ENCODE assay signal across 25 mouse cellular contexts in the genomic region with DNA sequence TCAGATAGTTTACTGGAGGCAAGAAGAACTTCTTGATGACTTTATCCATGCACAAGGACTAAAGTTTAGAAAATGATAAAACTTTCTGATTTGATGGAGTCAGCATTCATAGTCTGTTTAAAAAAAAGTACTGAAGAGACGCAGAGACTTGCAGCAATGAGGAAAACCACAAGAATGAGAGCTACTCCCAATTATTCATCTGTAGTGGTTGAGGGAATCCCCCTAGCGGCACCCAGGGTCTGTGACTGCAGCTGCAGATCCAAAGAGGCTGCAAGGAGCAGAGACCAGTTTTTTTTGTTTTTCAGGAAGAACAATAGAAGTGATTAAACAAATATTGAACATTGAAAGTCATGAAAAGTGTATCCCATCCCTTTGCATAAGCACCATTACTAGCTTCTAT. TPM values are rescaled to one million over a fixed set of nuclear protein-coding genes. Genes with fewer than 3 reads are reported as not detected.
DNase-seq lines count a peak whose midpoint lies in the region; ATAC-seq and TF ChIP-seq lines count a peak whose summit lies in the region.
"Had no signal": no experiment of that assay in that cellular context is flagged by ENCODE, and none has a peak within 500 bp of the region (broad histone marks: within the 10 kb centered on the region; RNA-seq: fewer than 3 reads in every experiment).

No protein-coding gene starts in this region.

- no peak for ATAC-seq in stomach, postnatal 0 days (ENCODE audit: low FRiP score, low TSS enrichment)
- ATAC-seq: CD4-positive, CD25-positive, alpha-beta regulatory T cell, adult 4 months had no signal

- no peaks in the 10 kb centered on the region for H3K9me3 ChIP-seq in CH12.LX (replicated peaks; ENCODE audit: low read length)
- no peaks in the 10 kb centered on the region for H3K9me3 ChIP-seq in stomach, postnatal 0 days (ENCODE audit: control insufficient read depth, low read length)
- H3K9me3 ChIP-seq: forebrain, embryonic 12.5 days; hindbrain, embryonic 12.5 days; liver, embryonic 13.5 days; neural tube, embryonic 13.5 days had no signal

- H3K27me3 ChIP-seq in CH12.LX (replicated peaks): peaks cover 20% of the 10 kb centered on the region
- H3K27me3 ChIP-seq in stomach, postnatal 0 days (ENCODE audit: control insufficient read depth, insufficient read depth, low read length): no peaks in the 10 kb centered on the region
- H3K27me3 ChIP-seq: forebrain, embryonic 12.5 days; neural tube, embryonic 13.5 days had no signal

- TF ChIP-seq RAD21 in CH12.LX (IDR thresholded peaks at IDR 0.05; ENCODE audit: low read depth, low read length): peak; percentile 24

- peak; percentile 26 for DNase-seq in kidney, postnatal 10 days
- DNase-seq in kidney, postnatal 36 days: no peak
- DNase-seq in CH12.LX (ENCODE audit: extremely low read depth) (peak; percentile 86), R1 (ENCODE audit: low read depth, low spot score) (peak; percentile 3)
- DNase-seq in stomach, postnatal 0 days (ENCODE audit: low spot score): no peak
- no peak for DNase-seq in spleen, postnatal 36 days (ENCODE audit: low spot score in 2 of 2)
- no peak for DNase-seq in urinary bladder, postnatal 4 days (ENCODE audit: low spot score in 2 of 2)
- DNase-seq: adrenal gland, postnatal 25 days; cerebellum, adult 9-10 months; gastrocnemius, adult 2 months; kidney, adult 18-20 months; kidney, postnatal 14 days; liver, embryonic 13.5 days; lung, embryonic 14.5 days; midbrain, embryonic 14.5 days; retina, postnatal 1 day; right cerebral cortex, postnatal 25 days; thymus, postnatal 36 days had no signal

- no peaks in the 10 kb centered on the region for H3K79me2 ChIP-seq in CH12.LX (replicated peaks; ENCODE audit: control insufficient read depth, extremely low read depth, insufficient read depth, poor library complexity, severe bottlenecking)

- TF ChIP-seq POLR2A in CH12.LX (IDR thresholded peaks at IDR 0.05; ENCODE audit: low read depth, low read length): no peak

- no peaks in the 10 kb centered on the region for H3K36me3 ChIP-seq in CH12.LX (replicated peaks in 1 of 2; ENCODE audit: control insufficient read depth in 1 of 2, insufficient read depth in 1 of 2, low read length in 1 of 2)
- H3K36me3 ChIP-seq in stomach, postnatal 0 days (ENCODE audit: control insufficient read depth, insufficient read depth, low read length): no peaks in the 10 kb centered on the region
- H3K36me3 ChIP-seq: forebrain, embryonic 12.5 days; hindbrain, embryonic 12.5 days; liver, embryonic 13.5 days; neural tube, embryonic 13.5 days had no signal

- 41% methylated on average over 2 of the region's 2 CpGs for WGBS in stomach, postnatal 0 days

- peak; percentile 22 to 61 for TF ChIP-seq CTCF in CH12.LX (conservative IDR thresholded peaks at IDR 0.05 in 1 of 2, IDR thresholded peaks at IDR 0.05 in 1 of 2; ENCODE audit: low read depth in 2 of 2, low read length in 2 of 2)
- peak; percentile 35 for TF ChIP-seq CTCF in stomach, postnatal 0 days (IDR thresholded peaks at IDR 0.05; ENCODE audit: low read depth)

- H3K4me2 ChIP-seq in CH12.LX (ENCODE audit: insufficient read depth, low read depth, poor library complexity, severe bottlenecking): no peak overlapping the region
- no peak overlapping the region for H3K4me2 ChIP-seq in stomach, postnatal 0 days (replicated peaks; ENCODE audit: low read depth)
- H3K4me2 ChIP-seq: forebrain, embryonic 12.5 days; hindbrain, embryonic 12.5 days; liver, embryonic 13.5 days; lung, embryonic 14.5 days; neural tube, embryonic 13.5 days had no signal

- peak; percentile 86 for TF ChIP-seq EP300 in CH12.LX (IDR thresholded peaks at IDR 0.05; ENCODE audit: low read length)
- no peak for TF ChIP-seq EP300 in stomach, postnatal 0 days (optimal IDR thresholded peaks at IDR 0.05)

- H3K9ac ChIP-seq in CH12.LX (ENCODE audit: insufficient read depth, low read depth): no peak overlapping the region
- H3K9ac ChIP-seq in stomach, postnatal 0 days (ENCODE audit: low read length): no peak overlapping the region
- H3K9ac ChIP-seq: forebrain, embryonic 12.5 days; hindbrain, embryonic 12.5 days; liver, embryonic 13.5 days; lung, embryonic 14.5 days; neural tube, embryonic 13.5 days had no signal

- H3K4me3 ChIP-seq in CH12.LX (replicated peaks in 1 of 3; ENCODE audit: low read depth in 2 of 3, low read length in 2 of 3, poor library complexity in 1 of 3): no peak overlapping the region
- H3K4me3 ChIP-seq in stomach, postnatal 0 days (ENCODE audit: low read depth, low read length): no peak overlapping the region
- H3K4me3 ChIP-seq: erythroblast, embryonic 14.5 days; forebrain, embryonic 12.5 days; gastrocnemius, adult 2 months; hindbrain, embryonic 12.5 days; liver, embryonic 13.5 days; neural tube, embryonic 13.5 days had no signal

- in situ Hi-C loops in CH12.LX (cut with MboI; ENCODE audit: low pct_ligation_motif_present, low pct_unique_long_range_greater_than_20kb, low sequenced_read_pairs): no loop called here

- dilution Hi-C loops in CH12.LX (cut with MboI; ENCODE audit: extremely low pct_ligation_motif_present, extremely low pct_unique_long_range_greater_than_20kb, low sequenced_read_pairs): no loop called here

- H3K27ac ChIP-seq in CH12.LX (ENCODE audit: insufficient read depth, low read depth): no peak overlapping the region
- no peak overlapping the region for H3K27ac ChIP-seq in stomach, postnatal 0 days (replicated peaks)
- H3K27ac ChIP-seq: forebrain, embryonic 12.5 days; gastrocnemius, adult 2 months; hindbrain, embryonic 12.5 days; liver, embryonic 13.5 days; neural tube, embryonic 13.5 days had no signal

- H3K4me1 ChIP-seq in CH12.LX (ENCODE audit: control insufficient read depth in 1 of 2, insufficient read depth in 2 of 2): peaks cover 3 to 43% of the 10 kb centered on the region in 2 experiments; a peak in 3 of 4 replicates
- H3K4me1 ChIP-seq in stomach, postnatal 0 days (replicated peaks; ENCODE audit: control insufficient read depth, insufficient read depth): no peaks in the 10 kb centered on the region
- H3K4me1 ChIP-seq: liver, embryonic 13.5 days had no signal

TF ChIP-seq in CH12.LX, 34 proteins besides CTCF, POLR2A, EP300 and RAD21:
- TF ChIP-seq KAT2A (IDR thresholded peaks at IDR 0.05; ENCODE audit: insufficient replicate concordance, low read length) (no peak), MEF2A (IDR thresholded peaks at IDR 0.05; ENCODE audit: borderline replicate concordance, low read depth, low read length) (peak; percentile 64), ZKSCAN1 (IDR thresholded peaks at IDR 0.05; ENCODE audit: borderline replicate concordance, low read depth, low read length) (no peak), NRF1 (IDR thresholded peaks at IDR 0.05; ENCODE audit: low read depth, low read length) (no peak), POLR2AphosphoS2 (IDR thresholded peaks at IDR 0.05; ENCODE audit: low read depth, low read length) (no peak), MXI1 (IDR thresholded peaks at IDR 0.05; ENCODE audit: low read depth, low read length) (no peak), TBP (conservative IDR thresholded peaks at IDR 0.05; ENCODE audit: low read depth, low read length) (no peak), ZMIZ1 (IDR thresholded peaks at IDR 0.05; ENCODE audit: low read depth, low read length) (no peak), RCOR1 (conservative IDR thresholded peaks at IDR 0.05; ENCODE audit: low read depth, low read length) (no peak), CHD2 (IDR thresholded peaks at IDR 0.05; ENCODE audit: low read length) (peak; percentile 34; the same call in 1 of the 2 replicates), BHLHE40 (IDR thresholded peaks at IDR 0.05; ENCODE audit: low read depth, low read length) (peak; percentile 48), ETS1 (conservative IDR thresholded peaks at IDR 0.05; ENCODE audit: low read depth, low read length) (no peak), MYC (IDR thresholded peaks at IDR 0.05; ENCODE audit: low read depth, low read length) (0 out of 2 replicates have a peak, but pooled peaks have one; percentile 15), MAX (IDR thresholded peaks at IDR 0.05; ENCODE audit: low read length) (no peak), JUND (conservative IDR thresholded peaks at IDR 0.05; ENCODE audit: low read depth, low read length) (peak; percentile 55; the same call in 1 of the 2 replicates), TCF12 (IDR thresholded peaks at IDR 0.05; ENCODE audit: low read depth, low read length) (peak; percentile 78), PAX5 (IDR thresholded peaks at IDR 0.05; ENCODE audit: low read length) (no peak), USF1 (IDR thresholded peaks at IDR 0.05; ENCODE audit: low read depth, low read length) (no peak), E2F4 (IDR thresholded peaks at IDR 0.05; ENCODE audit: insufficient replicate concordance, low read depth, low read length) (no peak), MAFK (IDR thresholded peaks at IDR 0.05; ENCODE audit: insufficient replicate concordance, low read length) (peak; percentile 91), CHD1 (IDR thresholded peaks at IDR 0.05; ENCODE audit: low read depth, low read length) (no peak), ZC3H11A (IDR thresholded peaks at IDR 0.05; ENCODE audit: low read depth, low read length) (no peak), JUN (IDR thresholded peaks at IDR 0.05; ENCODE audit: insufficient read depth, low read depth, low read length) (peak; percentile 17; the same call in 1 of the 2 replicates), HCFC1 (IDR thresholded peaks at IDR 0.05; ENCODE audit: low read depth, low read length) (no peak), IRF4 (IDR thresholded peaks at IDR 0.05; ENCODE audit: low read depth, low read length) (peak; percentile 67), USF2 (conservative IDR thresholded peaks at IDR 0.05; ENCODE audit: low read depth, low read length) (no peak), MAZ (IDR thresholded peaks at IDR 0.05; ENCODE audit: low read depth, low read length) (no peak), UBTF (IDR thresholded peaks at IDR 0.05; ENCODE audit: low read depth, low read length) (no peak), ELF1 (IDR thresholded peaks at IDR 0.05; ENCODE audit: low read depth, low read length) (0 out of 2 replicates have a peak, but pooled peaks have one; percentile 12), SMC3 (IDR thresholded peaks at IDR 0.05; ENCODE audit: low read depth, low read length) (no peak), NELFE (IDR thresholded peaks at IDR 0.05; ENCODE audit: low read depth, low read length) (no peak), GABPA (IDR thresholded peaks at IDR 0.05; ENCODE audit: insufficient replicate concordance, low read depth, low read length) (no peak), ZNF384 (IDR thresholded peaks at IDR 0.05; ENCODE audit: low read depth, low read length) (peak; percentile 92), SIN3A (IDR thresholded peaks at IDR 0.05; ENCODE audit: low read length) (no peak)

RNA-seq across cellular contexts. Expression of gene Col8a1, which starts 4.0 kb away (rescaled TPM):
- total RNA-seq in CH12.LX (2012; rRNA removed) (not detected in 2 replicates), CH12.LX (2014; rRNA removed) (not detected in 2 replicates)
- polyA plus RNA-seq in CH12.LX (2012; ENCODE audit: insufficient read length, low read depth): not detected in 2 replicates
- 25.5 and 36.8 TPM in 2 replicates for polyA plus RNA-seq in stomach, postnatal 0 days (2015; fragmentation: Nextera tagmentation; extraction: Ambion mirVana)
- total RNA-seq: granulocyte monocyte progenitor cell, adult 5-6 weeks; megakaryocyte, adult 5-6 weeks had no signal
- polyA plus RNA-seq: CD4-positive, CD25-positive, alpha-beta regulatory T cell, adult 4 months; erythroblast, embryonic 14.5 days had no signal

Comparison
In these comparisons a context has a peak if more than half of its experiments do, and no peak if none do; other contexts are left out.
1. DNase-seq: peak in kidney, postnatal 10 days (single experiment), CH12.LX (single experiment) and R1 (single experiment); none in kidney, postnatal 36 days (0 of 2), stomach, postnatal 0 days (single experiment), spleen, postnatal 36 days (0 of 2) and urinary bladder, postnatal 4 days (0 of 2).
2. RNA of gene Col8a1, which starts 4.0 kb away (polyA plus RNA-seq): 25.5 to 36.8 TPM in stomach, postnatal 0 days; not detected in CH12.LX; every median in the first group is over 10 times any median in the second.